Mouse (Mus musculus): ENCODE data around the gene Papolb. TPM values are rescaled to one million over a fixed set of nuclear protein-coding genes. Genes with fewer than 3 reads are reported as not detected.

Papolb gene
- polyA plus RNA-seq (2015; fragmentation: Nextera tagmentation; extraction: Ambion mirVana): 0.20 and 0.27 TPM in 2 replicates

GRCm38 (mm10) chr5:142529915-142530314, at the start of gene Papolb:
Papolb (minus strand) TSS chr5:142530076.
- Histone ChIP-seq H3K4me1 (replicated peaks; ENCODE audit: control insufficient read depth, insufficient read depth, low read length) (no peaks in the 10 kb centered on the region), H3K36me3 (ENCODE audit: control insufficient read depth, insufficient read depth) (no peaks in the 10 kb centered on the region), H3K27me3 (replicated peaks; ENCODE audit: control insufficient read depth, insufficient read depth, low read length) (peaks cover 11% of the 10 kb centered on the region), H3K9ac (replicated peaks; ENCODE audit: low read depth, low read length) (no peak within 1 kb of the TSS), H3K4me2 (ENCODE audit: low read length) (peak within 1 kb of the TSS; percentile 21), H3K27ac (ENCODE audit: low read length) (no peak within 1 kb of the TSS), H3K4me3 (replicated peaks; ENCODE audit: low read length) (no peak within 1 kb of the TSS), H3K9me3 (ENCODE audit: control insufficient read depth, low read length) (no peaks in the 10 kb centered on the region)
- 41% methylated on average over 31 of the region's 41 CpGs for WGBS
- no peak for ATAC-seq

- WGBS: 91% methylated on average over 10 of the region's 10 CpGs
- Histone ChIP-seq H3K36me3 (ENCODE audit: control insufficient read depth, insufficient read depth) (peaks cover 10% of the 10 kb centered on the region), H3K4me1 (replicated peaks; ENCODE audit: control insufficient read depth, insufficient read depth, low read length) (peaks cover 14% of the 10 kb centered on the region), H3K27me3 (replicated peaks; ENCODE audit: control insufficient read depth, insufficient read depth, low read length) (no peaks in the 10 kb centered on the region), H3K4me2 (ENCODE audit: low read length) (no peak overlapping the region), H3K9ac (replicated peaks; ENCODE audit: low read depth, low read length) (no peak overlapping the region), H3K27ac (ENCODE audit: low read length) (no peak overlapping the region), H3K4me3 (replicated peaks; ENCODE audit: low read length) (no peak overlapping the region), H3K9me3 (ENCODE audit: control insufficient read depth, low read length) (peaks cover 5% of the 10 kb centered on the region; the same call in 1 of the 2 replicates)
- no peak for ATAC-seq
Observed at GRCm38 (mm10) chr5:142578192-142578591, 48.3 kb upstream of the Papolb start.

GRCm38 (mm10) chr5:142576832-142577231, 47.0 kb upstream of the Papolb start:
- peaks cover 14% of the 10 kb centered on the region for H3K4me1 ChIP-seq (replicated peaks; ENCODE audit: control insufficient read depth, insufficient read depth, low read length)
- WGBS: 72% methylated on average over 7 of the region's 7 CpGs
- no peaks in the 10 kb centered on the region for H3K27me3 ChIP-seq (replicated peaks; ENCODE audit: control insufficient read depth, insufficient read depth, low read length)
- ATAC-seq: no peak
- H3K27ac ChIP-seq (ENCODE audit: low read length): peak overlapping the region; percentile 47
- H3K9me3 ChIP-seq (ENCODE audit: control insufficient read depth, low read length): peaks cover 5% of the 10 kb centered on the region; the same call in 1 of the 2 replicates
- H3K4me2 ChIP-seq (ENCODE audit: low read length): no peak overlapping the region
- peaks cover 17% of the 10 kb centered on the region for H3K36me3 ChIP-seq (ENCODE audit: control insufficient read depth, insufficient read depth)
- no peak overlapping the region for H3K9ac ChIP-seq (replicated peaks; ENCODE audit: low read depth, low read length)
- H3K4me3 ChIP-seq (replicated peaks; ENCODE audit: low read length): no peak overlapping the region

GRCm38 (mm10) chr5:142574323-142575057, 44.6 kb upstream of the Papolb start:
- Histone ChIP-seq H3K4me3 (replicated peaks; ENCODE audit: low read length) (no peak overlapping the region), H3K27me3 (replicated peaks; ENCODE audit: control insufficient read depth, insufficient read depth, low read length) (no peaks in the 10 kb centered on the region), H3K4me1 (replicated peaks; ENCODE audit: control insufficient read depth, insufficient read depth, low read length) (peaks cover 12% of the 10 kb centered on the region), H3K9me3 (ENCODE audit: control insufficient read depth, low read length) (peaks cover 5% of the 10 kb centered on the region; the same call in 1 of the 2 replicates), H3K4me2 (ENCODE audit: low read length) (no peak overlapping the region), H3K36me3 (ENCODE audit: control insufficient read depth, insufficient read depth) (peaks cover 17% of the 10 kb centered on the region), H3K27ac (ENCODE audit: low read length) (peak overlapping the region; percentile 66), H3K9ac (replicated peaks; ENCODE audit: low read depth, low read length) (no peak overlapping the region)
- WGBS: 54% methylated on average over 8 of the region's 8 CpGs
- peak; percentile 63 for ATAC-seq

- Histone ChIP-seq H3K27ac (ENCODE audit: low read length) (no peak overlapping the region), H3K27me3 (replicated peaks; ENCODE audit: control insufficient read depth, insufficient read depth, low read length) (no peaks in the 10 kb centered on the region), H3K9me3 (ENCODE audit: control insufficient read depth, low read length) (peaks cover 6% of the 10 kb centered on the region), H3K4me2 (ENCODE audit: low read length) (no peak overlapping the region), H3K4me1 (replicated peaks; ENCODE audit: control insufficient read depth, insufficient read depth, low read length) (no peaks in the 10 kb centered on the region), H3K36me3 (ENCODE audit: control insufficient read depth, insufficient read depth) (peaks cover 41% of the 10 kb centered on the region), H3K9ac (replicated peaks; ENCODE audit: low read depth, low read length) (no peak overlapping the region), H3K4me3 (replicated peaks; ENCODE audit: low read length) (no peak overlapping the region)
- 96% methylated on average over 1 of the region's 1 CpGs for WGBS
- ATAC-seq: no peak
Observed at GRCm38 (mm10) chr5:142564606-142565005, 34.7 kb upstream of the Papolb start.

- no peak overlapping the region for H3K4me2 ChIP-seq (ENCODE audit: low read length)
- H3K36me3 ChIP-seq (ENCODE audit: control insufficient read depth, insufficient read depth): peaks cover 14% of the 10 kb centered on the region
- no peaks in the 10 kb centered on the region for H3K27me3 ChIP-seq (replicated peaks; ENCODE audit: control insufficient read depth, insufficient read depth, low read length)
- 57% methylated on average over 7 of the region's 7 CpGs for WGBS
- ATAC-seq: no peak
- H3K9ac ChIP-seq (replicated peaks; ENCODE audit: low read depth, low read length): no peak overlapping the region
- H3K4me3 ChIP-seq (replicated peaks; ENCODE audit: low read length): no peak overlapping the region
- H3K9me3 ChIP-seq (ENCODE audit: control insufficient read depth, low read length): no peaks in the 10 kb centered on the region
- no peaks in the 10 kb centered on the region for H3K4me1 ChIP-seq (replicated peaks; ENCODE audit: control insufficient read depth, insufficient read depth, low read length)
- no peak overlapping the region for H3K27ac ChIP-seq (ENCODE audit: low read length)
Observed at GRCm38 (mm10) chr5:142560261-142560660, 30.4 kb upstream of the Papolb start.

- peak; percentile 86 for ATAC-seq
- Histone ChIP-seq H3K4me1 (replicated peaks; ENCODE audit: control insufficient read depth, insufficient read depth, low read length) (no peaks in the 10 kb centered on the region), H3K36me3 (ENCODE audit: control insufficient read depth, insufficient read depth) (no peaks in the 10 kb centered on the region), H3K9ac (replicated peaks; ENCODE audit: low read depth, low read length) (no peak overlapping the region), H3K9me3 (ENCODE audit: control insufficient read depth, low read length) (no peaks in the 10 kb centered on the region), H3K4me3 (replicated peaks; ENCODE audit: low read length) (no peak overlapping the region), H3K4me2 (ENCODE audit: low read length) (no peak overlapping the region), H3K27ac (ENCODE audit: low read length) (no peak overlapping the region), H3K27me3 (replicated peaks; ENCODE audit: control insufficient read depth, insufficient read depth, low read length) (no peaks in the 10 kb centered on the region)
- WGBS: 24% methylated on average over 12 of the region's 21 CpGs
Observed at GRCm38 (mm10) chr5:142557397-142558067, 27.7 kb upstream of the Papolb start.

GRCm38 (mm10) chr5:142556721-142557120, 26.8 kb upstream of the Papolb start:
- no peak overlapping the region for H3K4me3 ChIP-seq (replicated peaks; ENCODE audit: low read length)
- no peak overlapping the region for H3K27ac ChIP-seq (ENCODE audit: low read length)
- H3K9me3 ChIP-seq (ENCODE audit: control insufficient read depth, low read length): no peaks in the 10 kb centered on the region
- no peak overlapping the region for H3K9ac ChIP-seq (replicated peaks; ENCODE audit: low read depth, low read length)
- H3K4me1 ChIP-seq (replicated peaks; ENCODE audit: control insufficient read depth, insufficient read depth, low read length): no peaks in the 10 kb centered on the region
- no peak overlapping the region for H3K4me2 ChIP-seq (ENCODE audit: low read length)
- H3K36me3 ChIP-seq (ENCODE audit: control insufficient read depth, insufficient read depth): no peaks in the 10 kb centered on the region
- ATAC-seq: no peak
- H3K27me3 ChIP-seq (replicated peaks; ENCODE audit: control insufficient read depth, insufficient read depth, low read length): no peaks in the 10 kb centered on the region
- WGBS: 91% methylated on average over 4 of the region's 4 CpGs

- WGBS: 84% methylated on average over 5 of the region's 5 CpGs
- Histone ChIP-seq H3K36me3 (ENCODE audit: control insufficient read depth, insufficient read depth) (no peaks in the 10 kb centered on the region), H3K4me3 (replicated peaks; ENCODE audit: low read length) (no peak overlapping the region), H3K9me3 (ENCODE audit: control insufficient read depth, low read length) (no peaks in the 10 kb centered on the region), H3K4me2 (ENCODE audit: low read length) (no peak overlapping the region), H3K27ac (ENCODE audit: low read length) (no peak overlapping the region), H3K9ac (replicated peaks; ENCODE audit: low read depth, low read length) (no peak overlapping the region), H3K27me3 (replicated peaks; ENCODE audit: control insufficient read depth, insufficient read depth, low read length) (0 out of 2 replicates have a peak, but pooled peaks cover 3% of the 10 kb centered on the region), H3K4me1 (replicated peaks; ENCODE audit: control insufficient read depth, insufficient read depth, low read length) (peaks cover 3% of the 10 kb centered on the region)
- ATAC-seq: no peak
Observed at GRCm38 (mm10) chr5:142555866-142556265, 26.0 kb upstream of the Papolb start.

Measured in forebrain, embryonic 16.5 days (tissue).